In the genomic region with DNA sequence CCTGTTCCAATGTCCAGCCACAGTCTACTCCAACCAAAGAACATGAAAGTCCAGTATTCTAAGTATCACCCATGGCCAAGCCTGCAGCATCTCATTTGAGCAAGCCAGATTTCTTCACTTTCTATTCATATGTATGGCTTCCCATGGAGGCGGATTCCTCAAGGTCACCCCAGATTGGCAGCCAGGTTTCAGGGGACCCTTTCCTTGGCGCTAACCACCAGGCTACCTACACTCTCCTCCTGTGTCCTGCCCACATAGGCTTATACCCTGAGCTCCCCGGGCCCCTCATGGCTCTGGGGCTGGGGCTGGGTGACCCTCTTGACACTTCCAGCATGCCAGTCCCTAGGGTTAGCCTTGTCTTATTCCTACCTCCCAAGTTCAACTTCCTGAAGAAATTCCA, we compare ENCODE assay signal across 24 mouse cellular contexts. TPM values are rescaled to one million over a fixed set of nuclear protein-coding genes. Genes with fewer than 3 reads are reported as not detected.
A peak's percentile ranks its signal among the peaks of the same experiment; 100 is the strongest.
DNase-seq lines count a peak whose midpoint lies in the region; ATAC-seq and TF ChIP-seq lines count a peak whose summit lies in the region.
"Had no signal": no experiment of that assay in that cellular context is flagged by ENCODE, and none has a peak within 500 bp of the region (broad histone marks: within the 10 kb centered on the region; RNA-seq: fewer than 3 reads in every experiment).

No protein-coding gene starts in this region.

- H3K9ac ChIP-seq in hindbrain, embryonic 13.5 days: peak overlapping the region; percentile 60; the same call in 1 of the 2 replicates
- H3K9ac ChIP-seq in forebrain, embryonic 16.5 days (replicated peaks; ENCODE audit: low read depth, low read length): no peak overlapping the region
- no peak overlapping the region for H3K9ac ChIP-seq in midbrain, embryonic 15.5 days
- H3K9ac ChIP-seq: embryonic facial prominence, embryonic 12.5 days; intestine, embryonic 15.5 days; kidney, embryonic 15.5 days; liver, embryonic 14.5 days; neural tube, embryonic 12.5 days had no signal

- peaks cover 29% of the 10 kb centered on the region for H3K4me1 ChIP-seq in cerebellum, adult 2 months (ENCODE audit: control insufficient read depth, insufficient read depth, low read length)
- H3K4me1 ChIP-seq in hindbrain, embryonic 13.5 days (replicated peaks): peaks cover 62% of the 10 kb centered on the region
- H3K4me1 ChIP-seq in hindbrain, embryonic 10.5 days (replicated peaks): peaks cover 23% of the 10 kb centered on the region
- peaks cover 62% of the 10 kb centered on the region for H3K4me1 ChIP-seq in forebrain, embryonic 16.5 days (replicated peaks; ENCODE audit: control insufficient read depth, insufficient read depth, low read length)
- H3K4me1 ChIP-seq in midbrain, embryonic 15.5 days: peaks cover 61% of the 10 kb centered on the region
- H3K4me1 ChIP-seq: intestine, embryonic 15.5 days had no signal

- peak in 1 of 2 experiments; percentile 41 for DNase-seq in cerebellum, adult 2 months
- DNase-seq in cerebellum, adult 11 months: no peak
- no peak for DNase-seq in hindbrain, embryonic 10.5 days (ENCODE audit: low spot score)
- DNase-seq in gastrocnemius, adult 18-20 months (ENCODE audit: low spot score): no peak
- no peak for DNase-seq in urinary bladder, postnatal 4 days (ENCODE audit: low spot score in 2 of 2)
- DNase-seq: adrenal gland, adult 8-10 months; gastrocnemius, postnatal 25 days; heart, adult 2 months; heart, postnatal 36 days; kidney, postnatal 4 days; spleen, adult 18-20 months; thymus, postnatal 25 days had no signal

- H3K36me3 ChIP-seq in hindbrain, embryonic 13.5 days: no peaks in the 10 kb centered on the region
- no peaks in the 10 kb centered on the region for H3K36me3 ChIP-seq in hindbrain, embryonic 10.5 days
- H3K36me3 ChIP-seq in forebrain, embryonic 16.5 days (ENCODE audit: control insufficient read depth, insufficient read depth): no peaks in the 10 kb centered on the region
- no peaks in the 10 kb centered on the region for H3K36me3 ChIP-seq in midbrain, embryonic 15.5 days (replicated peaks)
- H3K36me3 ChIP-seq: embryonic facial prominence, embryonic 12.5 days; intestine, embryonic 15.5 days; kidney, embryonic 15.5 days; neural tube, embryonic 12.5 days had no signal

- H3K4me3 ChIP-seq in cerebellum, adult 2 months (replicated peaks; ENCODE audit: insufficient read depth, low read depth, low read length): peak overlapping the region; percentile 96
- H3K4me3 ChIP-seq in hindbrain, embryonic 13.5 days: peak overlapping the region; percentile 37
- H3K4me3 ChIP-seq in hindbrain, embryonic 10.5 days: no peak overlapping the region
- no peak overlapping the region for H3K4me3 ChIP-seq in forebrain, embryonic 16.5 days (replicated peaks; ENCODE audit: low read length)
- peak overlapping the region; percentile 40; the same call in 1 of the 2 replicates for H3K4me3 ChIP-seq in midbrain, embryonic 15.5 days
- H3K4me3 ChIP-seq: embryonic facial prominence, embryonic 12.5 days; heart, adult 2 months; intestine, embryonic 15.5 days; kidney, embryonic 15.5 days; neural tube, embryonic 12.5 days had no signal

- no peaks in the 10 kb centered on the region for H3K9me3 ChIP-seq in hindbrain, embryonic 13.5 days
- H3K9me3 ChIP-seq in hindbrain, embryonic 10.5 days: no peaks in the 10 kb centered on the region
- no peaks in the 10 kb centered on the region for H3K9me3 ChIP-seq in forebrain, embryonic 16.5 days (ENCODE audit: control insufficient read depth, low read length)
- no peaks in the 10 kb centered on the region for H3K9me3 ChIP-seq in midbrain, embryonic 15.5 days
- H3K9me3 ChIP-seq: embryonic facial prominence, embryonic 12.5 days; intestine, embryonic 15.5 days; kidney, embryonic 15.5 days; neural tube, embryonic 12.5 days had no signal

- no peak for ATAC-seq in hindbrain, embryonic 13.5 days (ENCODE audit: low FRiP score)
- no peak for ATAC-seq in forebrain, embryonic 16.5 days
- ATAC-seq in midbrain, embryonic 15.5 days (replicated peaks): no peak
- ATAC-seq: CD4-positive, CD25-positive, alpha-beta regulatory T cell, adult 4 months; intestine, embryonic 15.5 days; Patski had no signal

- no peak for TF ChIP-seq POLR2A in cerebellum, adult 2 months (IDR thresholded peaks at IDR 0.05; ENCODE audit: borderline replicate concordance, insufficient read depth, low read length)

- H3K27me3 ChIP-seq in cerebellum, adult 2 months (ENCODE audit: control insufficient read depth, insufficient read depth, low read length): no peaks in the 10 kb centered on the region
- H3K27me3 ChIP-seq in hindbrain, embryonic 13.5 days: peaks cover 28% of the 10 kb centered on the region
- peaks cover 45% of the 10 kb centered on the region for H3K27me3 ChIP-seq in hindbrain, embryonic 10.5 days (ENCODE audit: insufficient read depth, poor library complexity, severe bottlenecking)
- H3K27me3 ChIP-seq in forebrain, embryonic 16.5 days (replicated peaks; ENCODE audit: control insufficient read depth, insufficient read depth, low read length): 0 out of 2 replicates have a peak, but pooled peaks cover 4% of the 10 kb centered on the region
- no peaks in the 10 kb centered on the region; the same call in 1 of the 2 replicates for H3K27me3 ChIP-seq in midbrain, embryonic 15.5 days (replicated peaks)

- TF ChIP-seq CTCF in cerebellum, adult 2 months (IDR thresholded peaks at IDR 0.05; ENCODE audit: borderline replicate concordance, insufficient read depth, low read depth, low read length): no peak

- peak overlapping the region; percentile 52 for H3K4me2 ChIP-seq in hindbrain, embryonic 13.5 days
- H3K4me2 ChIP-seq in forebrain, embryonic 16.5 days (ENCODE audit: low read length): peak overlapping the region; percentile 64
- H3K4me2 ChIP-seq in midbrain, embryonic 15.5 days: peak overlapping the region; percentile 54
- H3K4me2 ChIP-seq: embryonic facial prominence, embryonic 12.5 days; intestine, embryonic 15.5 days; kidney, embryonic 15.5 days had no signal

- H3K27ac ChIP-seq in cerebellum, adult 2 months (ENCODE audit: insufficient read depth, low read length): peak overlapping the region; percentile 41; the same call in 1 of the 2 replicates
- H3K27ac ChIP-seq in hindbrain, embryonic 13.5 days: no peak overlapping the region
- no peak overlapping the region for H3K27ac ChIP-seq in hindbrain, embryonic 10.5 days
- H3K27ac ChIP-seq in forebrain, embryonic 16.5 days (ENCODE audit: low read length): no peak overlapping the region
- no peak overlapping the region for H3K27ac ChIP-seq in midbrain, embryonic 15.5 days
- H3K27ac ChIP-seq: embryonic facial prominence, embryonic 12.5 days; heart, adult 2 months; intestine, embryonic 15.5 days; kidney, embryonic 15.5 days; liver, embryonic 14.5 days; neural tube, embryonic 12.5 days had no signal

- WGBS in cerebellum, adult 2 months: 55% methylated on average over 3 of the region's 3 CpGs
- WGBS in hindbrain, embryonic 13.5 days: 83% methylated on average over 3 of the region's 3 CpGs
- WGBS in hindbrain, embryonic 10.5 days: 77% methylated on average over 3 of the region's 3 CpGs
- 84% methylated on average over 3 of the region's 3 CpGs for WGBS in forebrain, embryonic 16.5 days
- 77% methylated on average over 3 of the region's 3 CpGs for WGBS in midbrain, embryonic 15.5 days

RNA-seq across cellular contexts. Expression of gene Rph3a, which starts 2.3 kb away (rescaled TPM):
- 277 and 287 TPM in 2 replicates for polyA plus RNA-seq in cerebellum, adult 2 months (2012; rRNA removed)
- polyA plus RNA-seq in hindbrain, embryonic 13.5 days (2015; fragmentation: Nextera tagmentation; extraction: Ambion mirVana): 15.0 and 16.1 TPM in 2 replicates
- polyA plus RNA-seq in hindbrain, embryonic 10.5 days (2016; fragmentation: Nextera tagmentation; extraction: Ambion mirVana): 0.30 and 2.2 TPM in 2 replicates
- 22.5 and 26.9 TPM in 2 replicates for polyA plus RNA-seq in forebrain, embryonic 16.5 days (2015; fragmentation: Nextera tagmentation; extraction: Ambion mirVana)
- 27.9 and 30.7 TPM in 2 replicates for polyA plus RNA-seq in midbrain, embryonic 15.5 days (2015; fragmentation: Nextera tagmentation; extraction: Ambion mirVana)
- total RNA-seq in gastrocnemius, adult 18-20 months (2021): not detected
- total RNA-seq: heart, adult 2 months; heart, postnatal 36 days; monocyte, adult 5-6 weeks had no signal
- polyA plus RNA-seq: CD4-positive, CD25-positive, alpha-beta regulatory T cell, adult 4 months; heart, adult 2 months; heart, embryonic 14.5 days; liver, embryonic 14.5 days; Patski had no signal

Comparison
In these comparisons a context has a peak if more than half of its experiments do, and no peak if none do; other contexts are left out.
1. H3K4me3 ChIP-seq: peak in cerebellum, adult 2 months (single experiment), hindbrain, embryonic 13.5 days (single experiment) and midbrain, embryonic 15.5 days (single experiment); none in hindbrain, embryonic 10.5 days (single experiment) and forebrain, embryonic 16.5 days (single experiment).
2. Peak in every context shown above with its lines, with median percentiles within 50 percentile points of each other: H3K4me2 ChIP-seq.